Mouse (Mus musculus) left cerebral cortex, adult 2 months (tissue): ENCODE results near the gene Chmp1a. TPM values are rescaled to one million over a fixed set of nuclear protein-coding genes. Genes with fewer than 3 reads are reported as not detected.
"Not testable (repeated sequence)": the region's sequence is repeated elsewhere in the genome, so short reads cannot be mapped to it uniquely, and the experiment has no call there.

Experiments
- DNase-seq, 2 experiments: peaks; one replicate each; pipeline ENCODE4 v3.0.0; 2021 to 2022; ENCODE audit warnings: low spot score in 2 of 2, mixed read lengths in 1 of 2; ENCODE audit errors: extremely low spot score in 1 of 2
- H3K27ac ChIP-seq: fragments of 200-600 bp; 2 replicates; pipeline ENCODE4 v1.8.1; 2022
- H3K4me3 ChIP-seq: fragments of 200-600 bp; 2 replicates; pipeline ENCODE4 v1.8.1; 2022
- CTCF ChIP-seq: fragments of 200-600 bp; IDR thresholded peaks from 2 replicates; pipeline ENCODE4 v1.8.1; 2022; ENCODE audit warnings: antibody characterized with exemption, mild to moderate bottlenecking, moderate library complexity
- intact Hi-C: fragments of 180-260 bp; cut with DNase I; formaldehyde crosslinking; loops from one replicate; pipeline ENCODE4 v1.15.1; 2025
- long read RNA-seq, 2 experiments: library from polyadenylated mRNA; stranded (forward); transcript quantifications; one replicate each; pipeline ENCODE4 v2.0.0; 2021; ENCODE audit warnings: borderline mapping rate in 2 of 2
- total RNA-seq, 2 experiments: library from RNA; stranded (reverse); gene quantifications; 2 replicates each; pipeline ENCODE4 v1.2.3; 2021

Gene Chmp1a
- total RNA-seq = 100 to 1,000 TPM in 1 of 2 experiments, 10 to 100 TPM in 1; 86.2 to 104 TPM
- long read RNA-seq, experiment 1, transcript Chmp1a-201 (7 exons, 2,140 nt) = major isoform, 5 of 108 reads
- long read RNA-seq, experiment 1, partial matches to known transcripts = 3 of 108 reads
- long read RNA-seq, experiment 1, other reads (novel, unspliced or antisense) = 99 of 108 reads
- long read RNA-seq, experiment 2, partial matches to known transcripts = 4 of 87 reads
- long read RNA-seq, experiment 2, other reads (novel, unspliced or antisense) = 78 of 87 reads

- peak; percentile 84 to 87 for DNase-seq
- Histone ChIP-seq H3K27ac (peak within 1 kb of the TSS; percentile 94), H3K4me3 (peak within 1 kb of the TSS; percentile 98)
- intact Hi-C loops = no loop called here
- peak; percentile 76 for TF ChIP-seq CTCF
Measured at GRCm38 (mm10) chr8:123212321-123213117, at the start of gene Chmp1a, which contains the start of gene Spata33. TSS of gene Chmp1a (minus strand) at chr8:123212763. TSS of gene Spata33 (plus strand) at chr8:123212832.

GRCm38 (mm10) chr8:123257593-123257992, 45.0 kb upstream of the Chmp1a start:
- not testable (repeated sequence) for H3K4me3 ChIP-seq, DNase-seq
- peak overlapping the region; percentile 28; the same call in 1 of the 2 replicates for H3K27ac ChIP-seq
- intact Hi-C loops = loop anchor here (10.0 kb wide), 1 partner anchor 107 kb away; no protein-coding TSS in a partner anchor

GRCm38 (mm10) chr8:123257114-123257513, 44.6 kb upstream of the Chmp1a start:
- H3K27ac ChIP-seq = peak overlapping the region; percentile 80

GRCm38 (mm10) chr8:123255170-123255569, 42.6 kb upstream of the Chmp1a start:
- TF ChIP-seq CTCF = no peak; the same call in none of the 2 replicates
- Histone ChIP-seq H3K27ac (peak overlapping the region; percentile 98), H3K4me3 (peak overlapping the region; percentile 99)
- no peak for DNase-seq
- intact Hi-C loops = loop anchor here (10.0 kb wide), 1 partner anchor 110 kb away; no protein-coding TSS in a partner anchor

More at GRCm38 (mm10) chr8:123257114-123257513, 44.6 kb upstream of the Chmp1a start:
- no peak for TF ChIP-seq CTCF
- no peak overlapping the region for H3K4me3 ChIP-seq
- peak; percentile 29 to 37 for DNase-seq
- intact Hi-C loops = loop anchor here (10.0 kb wide), 1 partner anchor 108 kb away; no protein-coding TSS in a partner anchor

GRCm38 (mm10) chr8:123254099-123254885, 41.7 kb upstream of the Chmp1a start, which contains the start of the genes Zfp276 and Vps9d1:
TSS of gene Zfp276 (plus strand) at chr8:123254195.
TSS of gene Vps9d1 (minus strand) at chr8:123254348.
- peak within 1 kb of the TSS; percentile 99 for H3K4me3 ChIP-seq
- TF ChIP-seq CTCF = no peak; the same call in 1 of the 2 replicates
- H3K27ac ChIP-seq = peak within 1 kb of the TSS; percentile 98
- peak; percentile 85 to 88 for DNase-seq
- intact Hi-C loops = loop anchor here (1.0 to 10.0 kb wide), 2 partner anchors 19 to 111 kb away; no protein-coding TSS in a partner anchor

GRCm38 (mm10) chr8:123253451-123254098, 41.0 kb upstream of the Chmp1a start:
- intact Hi-C loops = loop anchor here (1.0 to 10.0 kb wide), 2 partner anchors 18 to 111 kb away; no protein-coding TSS in a partner anchor
- Histone ChIP-seq H3K27ac (peak overlapping the region; percentile 98), H3K4me3 (peak overlapping the region; percentile 99)
- no peak for DNase-seq
- TF ChIP-seq CTCF = no peak

- TF ChIP-seq CTCF = no peak
- intact Hi-C loops = loop anchor here (10.0 kb wide), 1 partner anchor 112 kb away; no protein-coding TSS in a partner anchor
- peak overlapping the region; percentile 99 for H3K4me3 ChIP-seq
- H3K27ac ChIP-seq = 0 out of 2 replicates have a peak overlapping the region, but pooled peaks have one; percentile 15
- no peak for DNase-seq
Measured at GRCm38 (mm10) chr8:123252925-123253324, 40.4 kb upstream of the Chmp1a start.

- intact Hi-C loops = loop anchor here (10.0 kb wide), 1 partner anchor 114 kb away; no protein-coding TSS in a partner anchor
- TF ChIP-seq CTCF = no peak
- Histone ChIP-seq H3K4me3 (no peak overlapping the region), H3K27ac (no peak overlapping the region)
- no peak for DNase-seq
Measured at GRCm38 (mm10) chr8:123250940-123251339, 38.4 kb upstream of the Chmp1a start.

- intact Hi-C loops = no loop called here
- TF ChIP-seq CTCF = no peak
- Histone ChIP-seq H3K4me3 (no peak overlapping the region), H3K27ac (no peak overlapping the region)
- DNase-seq = no peak
Measured at GRCm38 (mm10) chr8:123248596-123248995, 36.0 kb upstream of the Chmp1a start.

GRCm38 (mm10) chr8:123247748-123248147, 35.2 kb upstream of the Chmp1a start:
- intact Hi-C loops = no loop called here
- no peak overlapping the region for H3K4me3 ChIP-seq
- no peak for TF ChIP-seq CTCF
- no peak overlapping the region for H3K27ac ChIP-seq
- DNase-seq = no peak
